Comparison of ENCODE assay signal across 8 mouse cellular contexts in genomic region chr12:111693341-111694270, GRCm38 (mm10). TPM values are rescaled to one million over a fixed set of nuclear protein-coding genes. Genes with fewer than 3 reads are reported as not detected.
DNase-seq lines count a peak whose midpoint lies in the region; ATAC-seq and TF ChIP-seq lines count a peak whose summit lies in the region.

No protein-coding gene starts in this region.

- no peak for TF ChIP-seq POLR2A in limb, embryonic 14.5 days (IDR thresholded peaks at IDR 0.05; ENCODE audit: borderline replicate concordance, extremely low read depth, insufficient read depth, insufficient read length)
- no peak for TF ChIP-seq POLR2A in olfactory bulb, adult 2 months (IDR thresholded peaks at IDR 0.05; ENCODE audit: insufficient read depth, low read depth, low read length)

- no peak overlapping the region for H3K4me2 ChIP-seq in lung, postnatal 0 days (replicated peaks; ENCODE audit: low read depth, low read length)
- H3K4me2 ChIP-seq in intestine, embryonic 15.5 days (replicated peaks), result peak overlapping the region; percentile 42
- H3K4me2 ChIP-seq in limb, embryonic 14.5 days (replicated peaks; ENCODE audit: low read depth, low read length, severe bottlenecking), result peak overlapping the region; percentile 5; the same call in 1 of the 2 replicates

- no peaks in the 10 kb centered on the region for H3K9me3 ChIP-seq in lung, postnatal 0 days (ENCODE audit: low read length)
- no peaks in the 10 kb centered on the region for H3K9me3 ChIP-seq in embryonic facial prominence, embryonic 10.5 days
- H3K9me3 ChIP-seq in intestine, embryonic 15.5 days, result no peaks in the 10 kb centered on the region
- no peaks in the 10 kb centered on the region for H3K9me3 ChIP-seq in limb, embryonic 14.5 days (ENCODE audit: control insufficient read depth, low read length)

- no peak for DNase-seq in lung, postnatal 0 days (ENCODE audit: low spot score)
- no peak for DNase-seq in lung, postnatal 10 days
- peak; percentile 77 for DNase-seq in embryonic facial prominence, embryonic 10.5 days (ENCODE audit: low spot score)
- DNase-seq in limb, embryonic 14.5 days (ENCODE audit: low spot score), result no peak
- DNase-seq in adrenal gland, postnatal 14 days, result no peak
- DNase-seq in adrenal gland, adult 8-10 months, result no peak

- no peak overlapping the region for H3K4me3 ChIP-seq in lung, postnatal 0 days (ENCODE audit: low read depth, low read length)
- peak overlapping the region; percentile 41 for H3K4me3 ChIP-seq in embryonic facial prominence, embryonic 10.5 days
- H3K4me3 ChIP-seq in intestine, embryonic 15.5 days (replicated peaks), result no peak overlapping the region
- no peak overlapping the region for H3K4me3 ChIP-seq in limb, embryonic 14.5 days (replicated peaks; ENCODE audit: low read length)
- no peak overlapping the region for H3K4me3 ChIP-seq in olfactory bulb, adult 2 months (ENCODE audit: insufficient read depth, low read depth, low read length)

- TF ChIP-seq CTCF in lung, postnatal 0 days (IDR thresholded peaks at IDR 0.05), result no peak
- no peak for TF ChIP-seq CTCF in olfactory bulb, adult 2 months (IDR thresholded peaks at IDR 0.05; ENCODE audit: insufficient read depth, low read depth, low read length)

- H3K9ac ChIP-seq in lung, postnatal 0 days (replicated peaks; ENCODE audit: low read depth), result 0 out of 2 replicates have a peak overlapping the region, but pooled peaks have one; percentile 12
- H3K9ac ChIP-seq in intestine, embryonic 15.5 days, result peak overlapping the region; percentile 11
- H3K9ac ChIP-seq in limb, embryonic 14.5 days (ENCODE audit: low read depth, low read length, severe bottlenecking), result no peak overlapping the region

- H3K4me1 ChIP-seq in lung, postnatal 0 days (ENCODE audit: insufficient read depth, low read depth, low read length), result peaks cover 20% of the 10 kb centered on the region
- peaks cover 69% of the 10 kb centered on the region for H3K4me1 ChIP-seq in embryonic facial prominence, embryonic 10.5 days
- H3K4me1 ChIP-seq in intestine, embryonic 15.5 days (replicated peaks), result peaks cover 57% of the 10 kb centered on the region
- H3K4me1 ChIP-seq in limb, embryonic 14.5 days (ENCODE audit: control insufficient read depth, insufficient read depth, low read length), result peaks cover 23% of the 10 kb centered on the region
- H3K4me1 ChIP-seq in olfactory bulb, adult 2 months (ENCODE audit: control insufficient read depth, insufficient read depth, low read length), result peaks cover 89% of the 10 kb centered on the region

- H3K36me3 ChIP-seq in lung, postnatal 0 days (ENCODE audit: insufficient read depth, low read length), result no peaks in the 10 kb centered on the region
- H3K36me3 ChIP-seq in embryonic facial prominence, embryonic 10.5 days (replicated peaks), result no peaks in the 10 kb centered on the region
- no peaks in the 10 kb centered on the region for H3K36me3 ChIP-seq in intestine, embryonic 15.5 days
- no peaks in the 10 kb centered on the region for H3K36me3 ChIP-seq in limb, embryonic 14.5 days (ENCODE audit: control insufficient read depth, insufficient read depth, low read length)

- WGBS in lung, postnatal 0 days, result 49% methylated on average over 16 of the region's 18 CpGs
- WGBS in embryonic facial prominence, embryonic 10.5 days, result 23% methylated on average over 18 of the region's 18 CpGs
- WGBS in intestine, embryonic 15.5 days, result 50% methylated on average over 18 of the region's 18 CpGs
- 44% methylated on average over 18 of the region's 18 CpGs for WGBS in limb, embryonic 14.5 days
- WGBS in olfactory bulb, adult 2 months, result 26% methylated on average over 18 of the region's 18 CpGs

- H3K27me3 ChIP-seq in lung, postnatal 0 days (replicated peaks; ENCODE audit: insufficient read depth, low read length), result no peaks in the 10 kb centered on the region
- H3K27me3 ChIP-seq in embryonic facial prominence, embryonic 10.5 days (replicated peaks; ENCODE audit: low read depth, poor library complexity, severe bottlenecking), result no peaks in the 10 kb centered on the region
- H3K27me3 ChIP-seq in intestine, embryonic 15.5 days (replicated peaks), result no peaks in the 10 kb centered on the region
- H3K27me3 ChIP-seq in limb, embryonic 14.5 days (ENCODE audit: control insufficient read depth, insufficient read depth, low read length), result no peaks in the 10 kb centered on the region

- ATAC-seq in lung, postnatal 0 days, result peak; percentile 59
- peak; percentile 21 for ATAC-seq in intestine, embryonic 15.5 days
- ATAC-seq in limb, embryonic 14.5 days (ENCODE audit: low FRiP score, low read depth), result peak; percentile 62

- peak overlapping the region; percentile 88 for H3K27ac ChIP-seq in lung, postnatal 0 days (ENCODE audit: low read length)
- H3K27ac ChIP-seq in embryonic facial prominence, embryonic 10.5 days (replicated peaks), result peak overlapping the region; percentile 87
- H3K27ac ChIP-seq in intestine, embryonic 15.5 days, result peak overlapping the region; percentile 79
- H3K27ac ChIP-seq in limb, embryonic 14.5 days (replicated peaks; ENCODE audit: low read depth, low read length), result no peak overlapping the region; the same call in 1 of the 2 replicates
- peak overlapping the region; percentile 71 for H3K27ac ChIP-seq in olfactory bulb, adult 2 months (ENCODE audit: insufficient read depth, low read depth, low read length)

- TF ChIP-seq EP300 in lung, postnatal 0 days (IDR thresholded peaks at IDR 0.05), result no peak

RNA-seq across cellular contexts. Expression of gene Trmt61a, which starts 15.7 kb away (rescaled TPM):
- 4.3 and 4.5 TPM in 2 replicates for polyA plus RNA-seq in lung, postnatal 0 days (2015; fragmentation: Nextera tagmentation; extraction: Ambion mirVana)
- polyA plus RNA-seq in embryonic facial prominence, embryonic 10.5 days (2016; fragmentation: Nextera tagmentation; extraction: Ambion mirVana), result 17.7 and 19.6 TPM in 2 replicates
- polyA plus RNA-seq in intestine, embryonic 15.5 days (2015; fragmentation: Nextera tagmentation; extraction: Ambion mirVana), result 12.6 and 16.4 TPM in 2 replicates
- 30.8 and 47.4 TPM in 2 replicates for polyA plus RNA-seq in limb, embryonic 14.5 days (2012; rRNA removed)
- polyA plus RNA-seq in limb, embryonic 14.5 days (2014; fragmentation: Nextera tagmentation; extraction: Ambion mirVana), result 7.2 and 7.3 TPM in 2 replicates
- polyA plus RNA-seq in olfactory bulb, adult 2 months (2012; ENCODE audit: insufficient read depth, insufficient read length, low replicate concordance, missing spikeins), result not detected in 2 replicates
- 14.2 and 15.5 TPM in 2 replicates for total RNA-seq in adrenal gland, postnatal 14 days (2021)
- 10 to 100 TPM; 12.8 to 16.6 (median 16.0) TPM for total RNA-seq in adrenal gland, adult 8-10 months (2022)

RNA-seq across cellular contexts. Expression of gene Bag5, which starts 19.5 kb away (rescaled TPM):
- polyA plus RNA-seq in lung, postnatal 0 days (2015; fragmentation: Nextera tagmentation; extraction: Ambion mirVana), result 48.9 and 52.5 TPM in 2 replicates
- polyA plus RNA-seq in embryonic facial prominence, embryonic 10.5 days (2016; fragmentation: Nextera tagmentation; extraction: Ambion mirVana), result 50.2 and 58.0 TPM in 2 replicates
- 46.7 and 48.7 TPM in 2 replicates for polyA plus RNA-seq in intestine, embryonic 15.5 days (2015; fragmentation: Nextera tagmentation; extraction: Ambion mirVana)
- 26.5 and 37.2 TPM in 2 replicates for polyA plus RNA-seq in limb, embryonic 14.5 days (2012; rRNA removed)
- polyA plus RNA-seq in limb, embryonic 14.5 days (2014; fragmentation: Nextera tagmentation; extraction: Ambion mirVana), result 61.2 and 63.7 TPM in 2 replicates
- polyA plus RNA-seq in olfactory bulb, adult 2 months (2012; ENCODE audit: insufficient read depth, insufficient read length, low replicate concordance, missing spikeins), result not detected in 2 replicates
- 32.5 and 34.6 TPM in 2 replicates for total RNA-seq in adrenal gland, postnatal 14 days (2021)
- 10 to 100 TPM; 39.2 to 41.7 (median 40.0) TPM for total RNA-seq in adrenal gland, adult 8-10 months (2022)

RNA-seq across cellular contexts. Expression of gene Apopt1, which starts 19.5 kb away (rescaled TPM):
- 42.3 and 43.1 TPM in 2 replicates for polyA plus RNA-seq in lung, postnatal 0 days (2015; fragmentation: Nextera tagmentation; extraction: Ambion mirVana)
- 56.2 and 56.4 TPM in 2 replicates for polyA plus RNA-seq in embryonic facial prominence, embryonic 10.5 days (2016; fragmentation: Nextera tagmentation; extraction: Ambion mirVana)
- polyA plus RNA-seq in intestine, embryonic 15.5 days (2015; fragmentation: Nextera tagmentation; extraction: Ambion mirVana), result 50.1 and 51.8 TPM in 2 replicates
- 32.7 and 39.7 TPM in 2 replicates for polyA plus RNA-seq in limb, embryonic 14.5 days (2012; rRNA removed)
- polyA plus RNA-seq in limb, embryonic 14.5 days (2014; fragmentation: Nextera tagmentation; extraction: Ambion mirVana), result 50.7 and 52.3 TPM in 2 replicates
- polyA plus RNA-seq in olfactory bulb, adult 2 months (2012; ENCODE audit: insufficient read depth, insufficient read length, low replicate concordance, missing spikeins), result not detected in 2 replicates
- total RNA-seq in adrenal gland, postnatal 14 days (2021), result 72.5 and 73.3 TPM in 2 replicates
- total RNA-seq in adrenal gland, adult 8-10 months (2022), result 10 to 100 TPM; 65.7 to 82.3 (median 74.3) TPM

RNA-seq across cellular contexts. Expression of gene Ckb, which starts 21.5 kb away (rescaled TPM):
- 153 TPM in 2 replicates for polyA plus RNA-seq in lung, postnatal 0 days (2015; fragmentation: Nextera tagmentation; extraction: Ambion mirVana)
- 479 and 683 TPM in 2 replicates for polyA plus RNA-seq in embryonic facial prominence, embryonic 10.5 days (2016; fragmentation: Nextera tagmentation; extraction: Ambion mirVana)
- 765 and 774 TPM in 2 replicates for polyA plus RNA-seq in intestine, embryonic 15.5 days (2015; fragmentation: Nextera tagmentation; extraction: Ambion mirVana)
- 133 and 168 TPM in 2 replicates for polyA plus RNA-seq in limb, embryonic 14.5 days (2012; rRNA removed)
- polyA plus RNA-seq in limb, embryonic 14.5 days (2014; fragmentation: Nextera tagmentation; extraction: Ambion mirVana), result 94.7 and 106 TPM in 2 replicates
- 210 and 316 TPM in 2 replicates for polyA plus RNA-seq in olfactory bulb, adult 2 months (2012; ENCODE audit: insufficient read depth, insufficient read length, low replicate concordance, missing spikeins)
- 62.6 and 83.5 TPM in 2 replicates for total RNA-seq in adrenal gland, postnatal 14 days (2021)
- 100 to 1,000 TPM in 1 of 4 experiments, 10 to 100 TPM in 3; 50.3 to 118 (median 79.5) TPM for total RNA-seq in adrenal gland, adult 8-10 months (2022)

Comparison
In these comparisons a context has a peak if more than half of its experiments do, and no peak if none do; other contexts are left out.
1. RNA of gene Apopt1, which starts 19.5 kb away (polyA plus RNA-seq): 56.2 to 56.4 TPM in embryonic facial prominence, embryonic 10.5 days, 50.1 to 51.8 TPM in intestine, embryonic 15.5 days, 32.7 to 52.3 TPM in limb, embryonic 14.5 days and 42.3 to 43.1 TPM in lung, postnatal 0 days; not detected in olfactory bulb, adult 2 months; every median in the first group is over 10 times any median in the second.
2. Peak in every context shown above with its lines, with median percentiles within 50 percentile points of each other: ATAC-seq.